Mouse (Mus musculus): Measurements from ENCODE around the gene Slc7a11. TPM values are rescaled to one million over a fixed set of nuclear protein-coding genes. Genes with fewer than 3 reads are reported as not detected.

Slc7a11 gene
- polyA plus RNA-seq, 1 experiment, result 3.0 TPM

DNA sequence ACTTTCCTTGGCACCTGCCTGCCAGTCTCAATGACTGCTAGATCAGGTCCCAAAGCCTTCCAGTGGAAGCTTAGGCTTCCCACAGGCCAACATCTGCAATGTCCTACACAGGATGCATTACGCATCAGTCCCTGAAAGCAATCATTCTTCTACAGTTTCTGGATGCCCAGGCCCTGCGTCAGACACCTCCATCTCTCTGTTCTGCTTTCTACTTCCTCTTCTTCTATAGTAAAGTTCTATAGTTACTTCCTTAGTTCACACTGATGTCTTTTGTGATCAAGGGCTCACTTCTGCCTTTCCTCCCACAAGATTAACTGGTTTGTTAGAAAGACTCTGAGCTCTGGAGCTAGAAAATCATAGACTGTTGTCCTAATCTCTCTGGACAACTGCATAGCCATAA lies 36.6 kb downstream of the Slc7a11 start:
- Histone ChIP-seq H3K27me3 (ENCODE audit: control insufficient read depth, insufficient read depth, low read length) (no peaks in the 10 kb centered on the region), H3K27ac (ENCODE audit: control insufficient read depth, insufficient read depth, low read depth, low read length) (no peak overlapping the region), H3K4me1 (ENCODE audit: control insufficient read depth, insufficient read depth, low read length) (no peaks in the 10 kb centered on the region), H3K36me3 (ENCODE audit: control insufficient read depth, insufficient read depth, low read length) (no peaks in the 10 kb centered on the region), H3K4me3 (ENCODE audit: control insufficient read depth, low read depth, low read length) (no peak overlapping the region)
- TF ChIP-seq CTCF (IDR thresholded peaks at IDR 0.05; ENCODE audit: control insufficient read depth, insufficient read depth, insufficient replicate concordance, low read depth, low read length) (no peak), POLR2A (IDR thresholded peaks at IDR 0.05; ENCODE audit: control insufficient read depth, low read depth, low read length) (no peak)

- H3K27me3 ChIP-seq (ENCODE audit: control insufficient read depth, insufficient read depth, low read length), result no peaks in the 10 kb centered on the region
- H3K4me3 ChIP-seq (ENCODE audit: control insufficient read depth, low read depth, low read length), result no peak overlapping the region
- no peaks in the 10 kb centered on the region for H3K4me1 ChIP-seq (ENCODE audit: control insufficient read depth, insufficient read depth, low read length)
- no peaks in the 10 kb centered on the region for H3K36me3 ChIP-seq (ENCODE audit: control insufficient read depth, insufficient read depth, low read length)
- TF ChIP-seq POLR2A (IDR thresholded peaks at IDR 0.05; ENCODE audit: control insufficient read depth, low read depth, low read length) (no peak), CTCF (IDR thresholded peaks at IDR 0.05; ENCODE audit: control insufficient read depth, insufficient read depth, insufficient replicate concordance, low read depth, low read length) (no peak)
- H3K27ac ChIP-seq (ENCODE audit: control insufficient read depth, insufficient read depth, low read depth, low read length), result no peak overlapping the region
Measured at GRCm38 (mm10) chr3:50405915-50406314, 37.5 kb downstream of the Slc7a11 start.

DNA sequence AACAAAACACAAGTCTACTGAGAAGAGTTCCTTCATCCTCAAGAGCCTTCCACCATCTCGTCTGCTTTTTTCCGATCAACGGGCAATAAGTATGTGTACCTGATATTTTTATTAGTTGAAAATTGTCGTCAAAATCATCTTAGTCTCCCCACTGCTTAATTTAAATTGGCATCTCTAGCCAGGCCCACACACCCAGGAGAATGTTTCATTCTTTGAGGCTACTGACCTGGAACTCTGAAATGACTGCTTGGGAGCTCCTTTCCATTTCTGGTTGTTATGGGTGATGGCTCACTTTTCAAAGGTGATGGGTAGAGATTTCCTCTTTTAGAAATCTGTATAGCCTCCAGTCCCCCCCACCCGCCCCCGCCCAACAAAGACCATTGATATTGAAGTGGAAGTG lies 54.6 kb downstream of the Slc7a11 start:
- no peaks in the 10 kb centered on the region for H3K27me3 ChIP-seq (ENCODE audit: control insufficient read depth, insufficient read depth, low read length)
- H3K4me1 ChIP-seq (ENCODE audit: control insufficient read depth, insufficient read depth, low read length), result peaks cover 3% of the 10 kb centered on the region; the same call in 1 of the 2 replicates
- TF ChIP-seq CTCF (IDR thresholded peaks at IDR 0.05; ENCODE audit: control insufficient read depth, insufficient read depth, insufficient replicate concordance, low read depth, low read length), result no peak
- no peak for TF ChIP-seq POLR2A (IDR thresholded peaks at IDR 0.05; ENCODE audit: control insufficient read depth, low read depth, low read length)
- no peak overlapping the region for H3K4me3 ChIP-seq (ENCODE audit: control insufficient read depth, low read depth, low read length)
- no peaks in the 10 kb centered on the region for H3K36me3 ChIP-seq (ENCODE audit: control insufficient read depth, insufficient read depth, low read length)
- peak overlapping the region; percentile 32; the same call in 1 of the 2 replicates for H3K27ac ChIP-seq (ENCODE audit: control insufficient read depth, insufficient read depth, low read depth, low read length)

- H3K36me3 ChIP-seq (ENCODE audit: control insufficient read depth, insufficient read depth, low read length), result no peaks in the 10 kb centered on the region
- H3K27ac ChIP-seq (ENCODE audit: control insufficient read depth, insufficient read depth, low read depth, low read length), result peak overlapping the region; percentile 32; the same call in 1 of the 2 replicates
- H3K4me1 ChIP-seq (ENCODE audit: control insufficient read depth, insufficient read depth, low read length), result peaks cover 3% of the 10 kb centered on the region; the same call in 1 of the 2 replicates
- H3K4me3 ChIP-seq (ENCODE audit: control insufficient read depth, low read depth, low read length), result no peak overlapping the region
- H3K27me3 ChIP-seq (ENCODE audit: control insufficient read depth, insufficient read depth, low read length), result no peaks in the 10 kb centered on the region
- TF ChIP-seq POLR2A (IDR thresholded peaks at IDR 0.05; ENCODE audit: control insufficient read depth, low read depth, low read length), result no peak
- no peak for TF ChIP-seq CTCF (IDR thresholded peaks at IDR 0.05; ENCODE audit: control insufficient read depth, insufficient read depth, insufficient replicate concordance, low read depth, low read length)
Measured at GRCm38 (mm10) chr3:50388288-50388687, 55.1 kb downstream of the Slc7a11 start.

DNA sequence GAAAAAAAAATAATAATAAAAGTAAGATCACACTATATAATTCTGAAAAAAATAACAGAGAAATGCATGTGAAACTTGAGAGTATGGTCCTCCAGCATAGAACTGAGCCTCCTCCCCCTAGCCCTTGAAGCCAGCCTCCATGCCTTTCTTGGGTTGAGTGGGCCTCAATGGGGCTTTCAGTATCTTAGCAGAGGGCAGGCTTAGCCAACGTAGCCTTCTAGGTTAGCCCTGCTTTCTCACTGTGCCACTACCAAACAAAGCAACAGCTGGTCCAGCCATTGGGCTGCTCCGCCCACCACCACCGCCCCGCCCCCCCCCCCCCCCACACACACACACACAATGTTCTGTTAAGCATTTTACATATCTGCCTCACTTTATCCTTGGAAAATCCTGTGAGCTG lies 56.1 kb downstream of the Slc7a11 start:
- Histone ChIP-seq H3K4me3 (ENCODE audit: control insufficient read depth, low read depth, low read length) (no peak overlapping the region), H3K36me3 (ENCODE audit: control insufficient read depth, insufficient read depth, low read length) (no peaks in the 10 kb centered on the region), H3K4me1 (ENCODE audit: control insufficient read depth, insufficient read depth, low read length) (peaks cover 4% of the 10 kb centered on the region), H3K27me3 (ENCODE audit: control insufficient read depth, insufficient read depth, low read length) (no peaks in the 10 kb centered on the region), H3K27ac (ENCODE audit: control insufficient read depth, insufficient read depth, low read depth, low read length) (no peak overlapping the region)
- TF ChIP-seq CTCF (IDR thresholded peaks at IDR 0.05; ENCODE audit: control insufficient read depth, insufficient read depth, insufficient replicate concordance, low read depth, low read length), result no peak

- TF ChIP-seq POLR2A (IDR thresholded peaks at IDR 0.05; ENCODE audit: control insufficient read depth, low read depth, low read length) (no peak), CTCF (IDR thresholded peaks at IDR 0.05; ENCODE audit: control insufficient read depth, insufficient read depth, insufficient replicate concordance, low read depth, low read length) (no peak)
- no peak overlapping the region for H3K4me3 ChIP-seq (ENCODE audit: control insufficient read depth, low read depth, low read length)
- no peaks in the 10 kb centered on the region for H3K27me3 ChIP-seq (ENCODE audit: control insufficient read depth, insufficient read depth, low read length)
- no peaks in the 10 kb centered on the region for H3K36me3 ChIP-seq (ENCODE audit: control insufficient read depth, insufficient read depth, low read length)
- peaks cover 4% of the 10 kb centered on the region for H3K4me1 ChIP-seq (ENCODE audit: control insufficient read depth, insufficient read depth, low read length)
- no peak overlapping the region for H3K27ac ChIP-seq (ENCODE audit: control insufficient read depth, insufficient read depth, low read depth, low read length)
Measured at GRCm38 (mm10) chr3:50386561-50387221, 56.7 kb downstream of the Slc7a11 start.

- H3K4me1 ChIP-seq (ENCODE audit: control insufficient read depth, insufficient read depth, low read length), result peaks cover 4% of the 10 kb centered on the region
- H3K27me3 ChIP-seq (ENCODE audit: control insufficient read depth, insufficient read depth, low read length), result no peaks in the 10 kb centered on the region
- TF ChIP-seq POLR2A (IDR thresholded peaks at IDR 0.05; ENCODE audit: control insufficient read depth, low read depth, low read length) (no peak), CTCF (IDR thresholded peaks at IDR 0.05; ENCODE audit: control insufficient read depth, insufficient read depth, insufficient replicate concordance, low read depth, low read length) (no peak)
- no peak overlapping the region for H3K4me3 ChIP-seq (ENCODE audit: control insufficient read depth, low read depth, low read length)
- no peaks in the 10 kb centered on the region for H3K36me3 ChIP-seq (ENCODE audit: control insufficient read depth, insufficient read depth, low read length)
- H3K27ac ChIP-seq (ENCODE audit: control insufficient read depth, insufficient read depth, low read depth, low read length), result no peak overlapping the region
Measured at GRCm38 (mm10) chr3:50386066-50386465, 57.3 kb downstream of the Slc7a11 start.

Data from testis, adult 2 months (tissue).